Mouse (Mus musculus) right cerebral cortex, postnatal 14 days (tissue): Measurements from ENCODE around the gene Insc.
"Not testable (repeated sequence)": the region's sequence is repeated elsewhere in the genome, so short reads cannot be mapped to it uniquely, and the experiment has no call there.

Experiments
- DNase-seq: peaks from one replicate; pipeline ENCODE4 v3.0.0; 2022

The Insc gene

DNA sequence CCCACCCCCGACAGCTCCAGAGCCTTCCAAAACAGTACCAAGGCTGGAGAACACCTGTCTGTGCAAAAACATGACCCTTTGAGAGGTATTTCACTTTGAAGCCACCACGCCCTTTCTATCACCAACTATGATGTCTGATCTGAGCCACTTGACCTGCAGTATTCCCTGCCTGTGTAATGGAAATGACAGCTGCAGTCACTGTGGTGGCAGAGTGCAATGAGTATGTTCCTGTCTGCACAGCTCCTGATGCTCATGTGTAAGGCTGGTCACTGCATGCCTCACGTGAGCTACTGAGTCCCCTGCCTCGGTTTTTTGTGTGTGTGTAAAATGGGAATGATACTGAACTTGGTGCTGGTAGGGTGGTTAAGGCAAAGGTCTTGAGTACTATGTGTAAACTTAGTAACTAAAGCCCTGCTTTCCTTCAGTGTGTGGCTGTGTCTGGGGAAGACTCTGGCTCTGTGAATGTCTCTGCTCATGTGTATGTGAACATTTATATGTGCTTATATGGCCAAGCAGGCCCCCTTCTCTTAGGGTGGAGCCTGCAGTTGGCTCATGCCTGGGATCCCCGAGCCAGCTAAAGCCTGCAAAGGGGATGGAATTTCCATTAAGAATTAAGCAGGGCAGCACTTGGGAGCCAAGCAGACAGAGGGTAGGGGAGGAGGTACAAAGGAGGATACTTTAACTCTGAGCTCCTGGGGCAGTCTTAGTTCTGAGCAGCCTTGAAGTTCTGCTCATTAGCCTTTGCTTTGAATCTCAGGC is at the start of gene Insc:
Insc (plus strand) TSS at position 673 of the 759 bp plus-strand sequence.
- no peak for DNase-seq

DNA sequence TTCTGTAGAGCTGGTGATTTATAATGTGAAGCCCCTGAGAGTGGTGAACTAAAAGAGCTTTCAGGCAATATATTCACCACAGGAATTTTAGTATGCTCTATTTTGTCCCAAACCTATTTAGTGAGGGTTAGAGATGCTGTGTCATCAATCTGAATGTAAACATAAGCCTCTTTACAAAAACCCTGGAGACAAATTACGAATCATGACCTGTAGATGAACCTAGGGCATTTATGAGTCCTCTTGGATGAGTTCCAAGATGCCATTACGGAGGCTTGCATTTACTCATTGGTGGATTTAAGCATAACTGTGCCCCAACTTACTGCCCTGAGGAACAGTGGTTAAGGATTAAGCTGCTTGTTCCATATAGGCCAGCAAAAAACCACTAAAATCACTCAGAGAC is 42.6 kb upstream of the Insc start:
- DNase-seq, result no peak

DNA sequence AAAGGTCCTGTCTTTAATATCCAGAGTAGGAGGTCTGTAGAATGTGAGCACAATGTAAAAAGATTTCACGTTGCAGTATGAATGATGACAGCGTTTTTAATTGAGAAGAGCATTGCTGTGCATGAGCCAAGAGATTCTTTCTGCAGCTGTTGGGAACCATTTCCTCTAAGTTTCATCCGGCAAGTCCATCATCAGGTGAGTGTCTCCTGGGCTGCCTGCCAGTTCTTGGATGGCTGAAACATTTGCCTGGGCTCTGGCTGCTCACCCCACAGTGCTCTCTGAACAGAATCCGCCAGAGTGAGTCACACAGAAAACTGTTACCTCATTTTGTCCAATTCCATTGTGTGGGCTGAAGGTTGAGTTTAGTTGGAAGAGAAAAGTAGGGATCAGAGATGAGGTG is 36.8 kb upstream of the Insc start:
- no peak for DNase-seq

DNA sequence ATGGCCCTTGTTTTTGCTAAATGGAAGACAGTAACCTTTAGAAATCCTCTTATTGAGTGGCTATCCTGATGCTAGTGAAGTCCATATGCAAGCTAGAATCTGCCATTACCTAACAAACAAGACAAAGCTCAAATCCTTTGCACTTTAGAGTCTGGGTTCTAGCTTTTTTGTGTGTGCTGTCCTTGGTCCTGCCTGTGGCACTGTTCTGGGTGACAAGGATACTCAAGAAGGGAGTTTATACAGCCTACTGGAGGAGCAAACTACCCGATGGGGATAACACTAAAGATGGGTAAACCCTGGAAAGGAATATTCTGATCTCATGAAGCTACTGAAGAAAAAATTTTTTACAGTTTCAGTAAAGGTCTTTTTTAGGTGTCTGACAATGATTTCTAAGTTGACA is 36.1 kb upstream of the Insc start:
- no peak for DNase-seq

DNA sequence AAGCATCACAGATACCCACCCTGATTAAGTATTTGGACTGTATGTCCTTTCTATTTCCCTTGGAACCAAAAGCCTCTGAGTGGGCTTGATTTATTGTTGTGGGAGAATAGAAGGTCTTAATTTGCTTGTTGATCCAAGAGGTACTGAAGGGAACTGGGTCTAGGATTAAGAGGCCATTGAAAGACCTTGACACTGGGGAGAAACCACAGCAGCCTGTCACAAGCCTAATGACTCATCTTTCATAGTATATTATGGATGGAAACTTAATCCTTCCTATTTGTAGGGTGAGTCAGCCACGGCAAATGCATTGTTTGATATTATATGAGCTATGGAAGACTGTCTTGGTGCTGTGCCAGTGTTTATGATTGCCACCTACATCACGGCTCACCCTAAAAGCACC is 33.1 kb upstream of the Insc start:
- DNase-seq, result no peak

GRCm38 (mm10) chr7:114712523-114712922 is 31.0 kb upstream of the Insc start:
- DNase-seq, result no peak

DNA sequence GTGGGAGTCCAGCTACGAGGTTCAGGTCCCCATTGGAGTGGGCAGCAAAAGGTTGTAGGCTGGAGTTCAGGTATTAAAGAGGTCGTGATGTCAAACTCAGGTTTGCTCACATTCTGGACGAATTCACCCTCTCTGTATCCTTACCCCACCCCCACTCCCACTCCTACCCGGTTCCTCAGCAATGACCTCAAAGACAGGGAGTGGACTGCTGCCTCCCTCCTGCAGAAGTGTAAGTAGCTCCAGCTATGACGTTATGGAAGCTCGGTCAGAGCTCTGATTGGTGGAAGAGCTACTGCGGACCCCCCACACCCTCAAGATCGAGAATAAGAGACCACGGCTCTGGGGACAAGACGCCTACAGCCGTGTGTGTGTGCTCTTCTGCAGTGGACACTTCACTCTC is 25.2 kb upstream of the Insc start, which contains the start of gene Calcb:
Calcb (plus strand) TSS at position 344 of the 400 bp plus-strand sequence.
- no peak for DNase-seq

DNA sequence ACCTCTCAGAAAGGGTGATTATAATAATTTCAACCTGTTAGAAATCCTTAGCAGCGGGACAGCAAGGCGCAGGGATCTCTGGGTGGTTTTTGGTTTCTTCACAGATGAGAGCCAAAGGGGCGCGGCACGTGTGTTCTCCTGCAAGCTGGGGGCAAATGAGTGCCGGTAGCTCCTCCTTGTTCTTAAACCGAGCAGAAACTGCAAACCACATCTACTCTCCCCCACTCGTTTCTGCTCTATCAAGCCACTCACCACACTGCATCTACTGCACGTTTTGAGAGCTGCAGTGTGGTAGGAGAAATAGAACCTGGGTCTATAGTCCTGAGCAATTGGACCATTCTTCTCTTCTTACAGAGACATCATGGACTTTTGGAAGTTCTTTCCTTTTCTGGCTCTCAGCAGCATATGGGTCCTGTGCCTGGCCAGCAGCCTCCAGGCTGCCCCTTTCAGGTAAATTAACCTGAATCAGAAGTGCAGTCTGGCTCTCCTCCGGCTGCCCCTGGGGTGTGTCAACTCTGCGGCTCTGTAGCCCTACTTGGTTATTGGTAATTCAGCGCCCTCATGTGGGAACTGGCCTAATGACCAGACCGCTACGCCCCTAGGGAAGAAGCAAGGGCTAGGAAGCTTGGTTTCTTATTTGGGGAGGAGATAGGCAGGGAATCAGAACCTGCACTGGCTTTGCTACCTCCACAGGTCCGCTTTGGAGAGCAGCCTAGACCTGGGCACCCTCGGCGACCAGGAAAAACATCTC is 23.9 kb upstream of the Insc start:
- peak; percentile 14 for DNase-seq

DNA sequence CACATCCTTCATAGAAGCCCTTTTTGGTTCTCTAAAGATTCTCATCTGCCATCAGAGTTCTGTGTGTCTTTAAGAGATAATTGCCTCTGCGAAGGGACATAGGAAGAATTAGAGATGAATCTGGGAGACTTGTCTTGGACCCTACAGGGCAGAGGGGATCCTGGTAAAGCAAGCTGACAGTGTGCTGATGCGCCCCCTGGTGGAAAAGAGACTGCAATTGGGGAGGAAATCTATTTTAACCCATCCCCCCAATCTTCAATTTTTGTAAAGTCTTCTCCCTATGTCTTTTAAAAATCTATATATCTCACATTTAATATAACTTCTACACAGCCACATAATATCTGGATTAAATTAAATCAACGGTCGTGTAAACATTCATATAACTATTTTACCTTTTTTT is 13.8 kb upstream of the Insc start:
- not testable (repeated sequence) for DNase-seq

- DNase-seq, result no peak
Observed at GRCm38 (mm10) chr7:114731175-114731574, 12.3 kb upstream of the Insc start.

- DNase-seq, result not testable (repeated sequence)
Observed at GRCm38 (mm10) chr7:114731700-114732099, 11.8 kb upstream of the Insc start.

GRCm38 (mm10) chr7:114736256-114736655 is 7.2 kb upstream of the Insc start:
- DNase-seq, result no peak

- no peak for DNase-seq
Observed at GRCm38 (mm10) chr7:114738166-114738565, 5.3 kb upstream of the Insc start.

GRCm38 (mm10) chr7:114740360-114741165 is 2.9 kb upstream of the Insc start:
- peak; percentile 19 for DNase-seq

GRCm38 (mm10) chr7:114744639-114745245 is 1.2 kb downstream of the Insc start:
- no peak for DNase-seq

- peak; percentile 8 for DNase-seq
Observed at GRCm38 (mm10) chr7:114745481-114746271, 2.2 kb downstream of the Insc start.

DNA sequence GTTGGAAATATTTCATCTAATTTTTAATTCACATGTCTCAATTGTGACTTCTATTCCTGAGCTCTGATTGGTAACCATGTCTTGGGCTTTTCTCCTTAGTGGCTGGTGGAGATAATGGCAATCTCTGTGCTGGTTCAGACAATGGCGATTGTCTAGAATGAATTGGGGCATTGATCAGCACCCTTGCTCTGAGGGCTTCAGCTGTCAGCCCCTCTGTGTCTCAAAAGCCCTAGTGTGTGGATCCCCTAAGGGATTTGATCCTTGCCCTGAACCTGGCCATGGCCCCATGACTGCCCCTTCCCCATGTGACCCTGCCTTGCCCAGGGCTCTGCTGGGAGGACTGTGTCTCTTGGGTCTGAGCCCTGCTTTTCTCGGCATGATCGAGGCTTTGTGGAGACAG is 4.1 kb downstream of the Insc start:
- no peak for DNase-seq

GRCm38 (mm10) chr7:114748239-114748638 is 4.7 kb downstream of the Insc start:
- DNase-seq, result no peak

DNA sequence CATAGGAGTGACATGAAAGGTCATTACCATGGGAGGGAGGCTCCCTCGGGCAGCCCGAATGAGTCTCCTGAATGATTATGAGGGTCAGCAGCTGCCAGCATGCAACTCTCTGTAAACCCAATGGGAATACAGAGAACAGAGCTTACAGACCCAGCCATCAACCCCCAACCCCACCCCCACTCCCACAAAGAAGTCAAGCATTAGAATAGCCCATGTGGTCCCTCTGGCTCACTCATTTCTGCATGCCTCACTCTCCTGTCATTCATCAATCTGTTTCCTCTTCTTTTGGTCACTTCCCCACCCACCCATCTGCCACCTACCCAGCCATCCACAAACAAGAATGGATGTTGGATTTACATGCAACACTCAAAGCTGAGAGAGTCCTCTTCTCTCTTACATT is 10.0 kb downstream of the Insc start:
- DNase-seq, result no peak

- DNase-seq, result no peak
Observed at GRCm38 (mm10) chr7:114754196-114754595, 10.7 kb downstream of the Insc start.

GRCm38 (mm10) chr7:114754626-114755025 is 11.1 kb downstream of the Insc start:
- DNase-seq, result no peak

DNA sequence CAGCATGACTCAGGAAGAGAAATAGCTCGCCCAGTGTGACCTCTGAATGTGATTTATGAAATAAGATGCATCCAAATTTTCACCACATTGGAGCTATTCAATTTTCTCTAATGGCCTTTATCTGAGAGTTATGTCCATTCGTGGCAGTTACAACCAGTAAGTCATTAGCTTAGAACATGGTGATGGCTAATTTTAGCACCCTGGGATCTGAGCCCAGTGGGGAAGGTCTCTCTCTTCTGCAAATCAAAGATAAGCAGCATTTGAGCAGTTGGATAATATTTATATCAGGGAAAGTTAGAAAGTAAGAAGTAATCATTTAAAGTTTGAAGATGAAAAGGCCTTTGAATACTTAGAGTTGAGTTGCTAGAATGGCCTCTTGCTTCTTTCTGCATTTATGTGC is 19.2 kb downstream of the Insc start:
- no peak for DNase-seq
